Mouse (Mus musculus) ES-E14 (cell line): ENCODE data around the gene Bdp1. TPM values are rescaled to one million over a fixed set of nuclear protein-coding genes. Genes with fewer than 3 reads are reported as not detected.
A peak's percentile ranks its signal among the peaks of the same experiment; 100 is the strongest.

ENCODE experiments used
- DNase-seq: peaks from one replicate; pipeline ENCODE4 v3.0.0-alpha.2; 2013; ENCODE audit warnings: low read depth, low spot score
- H3K27ac ChIP-seq: 2 replicates; pipeline ENCODE4 v1.5.1; 2012; ENCODE audit warnings: low read depth, mild to moderate bottlenecking, low read length, moderate library complexity, mixed read lengths; ENCODE audit not compliant: poor library complexity, insufficient read depth, severe bottlenecking
- H3K36me3 ChIP-seq: 2 replicates; pipeline ENCODE4 v1.6.1; 2012; ENCODE audit warnings: mild to moderate bottlenecking, low read length, moderate library complexity, mixed read lengths; ENCODE audit not compliant: control insufficient read depth, poor library complexity, insufficient read depth, severe bottlenecking
- H3K4me1 ChIP-seq, 2 experiments: fragments of 150-350 bp in 1 of 2; sonication (generic) in 1 of 2; 2 replicates each; pipeline ENCODE4 v1.6.1; 2012; ENCODE audit warnings: low read length in 2 of 2, mild to moderate bottlenecking in 1 of 2, mixed read lengths in 1 of 2; ENCODE audit not compliant: control insufficient read depth in 2 of 2, insufficient read depth in 2 of 2, poor library complexity in 1 of 2
- H3K4me3 ChIP-seq, 2 experiments: fragments of 150-350 bp in 1 of 2; sonication (generic) in 1 of 2; 2 replicates each; pipeline ENCODE4 v1.5.1; 2012; ENCODE audit warnings: low read length in 2 of 2, low read depth in 1 of 2, mild to moderate bottlenecking in 1 of 2, mixed read lengths in 1 of 2; ENCODE audit not compliant: insufficient read depth in 1 of 2, poor library complexity in 1 of 2, severe bottlenecking in 1 of 2
- H3K9ac ChIP-seq: 2 replicates; pipeline ENCODE4 v1.6.1; 2012; ENCODE audit warnings: low read depth, mild to moderate bottlenecking, low read length, mixed read lengths; ENCODE audit not compliant: poor library complexity, insufficient read depth, severe bottlenecking
- H3K9me3 ChIP-seq: fragments of 150-350 bp; sonication (generic); 2 replicates; pipeline ENCODE4 v1.6.1; 2012; ENCODE audit warnings: low read depth, mild to moderate bottlenecking, low read length; ENCODE audit not compliant: control insufficient read depth, insufficient read depth
- CHD2 ChIP-seq: IDR thresholded peaks from 2 replicates; pipeline ENCODE4 v1.6.1; 2014; ENCODE audit warnings: mild to moderate bottlenecking, low read depth, low read length, inconsistent platforms
- HCFC1 ChIP-seq: IDR thresholded peaks from 2 replicates; pipeline ENCODE4 v1.6.1; 2012; ENCODE audit warnings: low read length, inconsistent platforms, borderline replicate concordance; ENCODE audit not compliant: insufficient read depth
- MAFK ChIP-seq: IDR thresholded peaks from 2 replicates; pipeline ENCODE4 v1.6.1; 2014; ENCODE audit warnings: mild to moderate bottlenecking, low read depth, low read length, inconsistent platforms; ENCODE audit not compliant: insufficient read depth
- ZC3H11A ChIP-seq: IDR thresholded peaks from 2 replicates; pipeline ENCODE4 v1.6.1; 2012; ENCODE audit warnings: low read depth, mild to moderate bottlenecking, inconsistent platforms, low read length, borderline replicate concordance
- ZNF384 ChIP-seq: IDR thresholded peaks from 2 replicates; pipeline ENCODE4 v1.6.1; 2012; ENCODE audit warnings: low read depth, low read length, inconsistent platforms
- in situ Hi-C, 2 experiments: fragments of 600-800 bp; cut with MboI; formaldehyde crosslinking; loops; one replicate each; pipeline ENCODE4 v1.15.1; 2025; ENCODE audit warnings: low sequenced_read_pairs in 2 of 2, inconsistent platforms in 1 of 2; ENCODE audit not compliant: unreplicated experiment in 2 of 2
- total RNA-seq: library from RNA; depleted of rRNA; stranded (reverse); fragments of 300-350 nt; gene quantifications from 2 replicates; pipeline ENCODE4 v1.2.3, GENCODE M21; 2012

Bdp1 gene
- total RNA-seq, 1 experiment: 32.9 TPM

DNA sequence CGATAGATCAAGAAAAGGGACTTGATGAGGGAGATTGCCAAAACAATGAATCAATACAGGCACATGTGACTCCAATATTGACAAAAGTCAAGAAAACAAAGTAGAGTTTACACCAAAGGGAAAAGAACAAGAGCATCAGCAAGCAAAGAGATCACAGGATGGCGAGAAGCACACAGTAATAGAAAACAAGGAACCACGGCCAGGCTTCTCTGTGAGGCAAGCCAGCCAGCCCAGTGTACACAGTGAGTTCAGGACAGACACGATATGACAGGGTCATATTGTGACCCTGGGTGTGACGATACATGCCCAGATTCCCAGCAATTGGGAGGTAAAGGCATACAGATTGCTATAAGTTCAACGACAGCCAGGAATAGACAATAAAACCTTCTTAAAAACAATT, 77.9 kb downstream of the Bdp1 start:
- no peak for TF ChIP-seq HCFC1
- no peak for TF ChIP-seq MAFK
- no peak for TF ChIP-seq ZC3H11A
- no peak for TF ChIP-seq ZNF384
- TF ChIP-seq CHD2: no peak
- peaks cover 17% of the 10 kb centered on the region for H3K36me3 ChIP-seq

GRCm38 (mm10) chr13:100016891-100017290, 87.0 kb downstream of the Bdp1 start:
- in situ Hi-C loops: no loop called here
- no peak overlapping the region for H3K27ac ChIP-seq
- peaks cover 0 to 2% of the 10 kb centered on the region in 2 experiments; a peak in 1 of 4 replicates for H3K4me1 ChIP-seq
- H3K9me3 ChIP-seq: no peaks in the 10 kb centered on the region
- H3K9ac ChIP-seq: no peak overlapping the region
- no peak overlapping the region for H3K4me3 ChIP-seq
- H3K36me3 ChIP-seq: no peaks in the 10 kb centered on the region
- TF ChIP-seq HCFC1 (no peak), CHD2 (no peak)
- DNase-seq: no peak

More for the DNA sequence above, 77.9 kb downstream of the Bdp1 start:
- H3K9ac ChIP-seq: no peak overlapping the region
- H3K4me3 ChIP-seq: no peak overlapping the region
- in situ Hi-C loops: no loop called here
- no peak overlapping the region for H3K27ac ChIP-seq
- no peak for DNase-seq
- H3K4me1 ChIP-seq: no peaks in the 10 kb centered on the region
- H3K9me3 ChIP-seq: no peaks in the 10 kb centered on the region

- Histone ChIP-seq H3K27ac (no peak overlapping the region), H3K9me3 (no peaks in the 10 kb centered on the region), H3K4me1 (peaks cover 0 to 2% of the 10 kb centered on the region in 2 experiments; a peak in 1 of 4 replicates), H3K36me3 (no peaks in the 10 kb centered on the region), H3K4me3 (peak overlapping the region; percentile 38 to 83; a peak in 3 of 4 replicates), H3K9ac (peak overlapping the region; percentile 45)
- no peak for DNase-seq
- TF ChIP-seq CHD2 (no peak), ZC3H11A (no peak), ZNF384 (no peak), HCFC1 (no peak), MAFK (no peak)
- in situ Hi-C loops: no loop called here
Observed at GRCm38 (mm10) chr13:100015937-100016336, 87.9 kb downstream of the Bdp1 start.

DNA sequence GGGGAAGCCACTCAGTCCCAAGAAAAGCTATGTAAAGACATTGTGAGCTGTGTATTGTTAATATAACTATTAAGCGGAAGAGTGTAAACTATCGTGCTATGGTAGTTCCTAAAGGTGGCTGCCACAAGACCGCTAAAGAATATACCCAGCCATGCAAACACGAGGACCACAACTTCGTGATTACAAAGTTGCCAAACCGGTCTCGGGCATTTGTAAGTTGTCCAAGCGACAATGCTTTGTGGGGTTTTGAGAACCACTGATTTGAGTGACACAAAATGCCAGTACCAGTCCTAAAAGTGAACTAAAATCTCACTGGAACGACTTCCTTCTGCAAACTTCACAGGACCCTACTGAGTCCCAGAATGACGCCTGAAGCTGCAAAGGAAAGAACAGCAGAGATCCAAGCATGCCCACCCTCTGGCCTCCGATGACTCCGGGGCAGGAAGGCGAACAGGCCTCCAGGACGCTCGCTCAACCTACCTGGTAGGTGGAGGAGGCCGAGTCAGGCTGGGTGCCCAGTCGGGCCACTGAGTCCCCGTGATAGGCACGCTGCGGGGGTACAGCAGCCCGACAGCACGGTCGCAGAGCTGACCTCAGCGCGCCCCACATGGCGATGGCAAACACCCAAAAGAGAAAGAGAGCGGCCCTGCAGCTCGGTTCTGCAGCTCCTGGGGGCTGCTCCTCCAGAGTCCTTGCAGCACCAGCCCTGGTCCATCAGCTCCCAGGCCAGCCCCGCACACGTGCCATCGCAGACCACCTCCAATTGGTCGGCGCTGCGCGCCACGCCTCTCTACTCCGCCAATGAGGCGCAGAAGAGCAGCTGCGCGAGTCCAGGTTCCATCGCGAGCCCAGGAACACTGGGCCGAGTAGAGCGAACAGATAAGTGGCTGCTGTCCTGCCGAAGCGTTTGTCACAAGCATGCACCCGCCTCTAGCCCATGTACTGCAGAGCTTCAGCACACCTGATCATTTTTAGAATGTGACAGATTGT, 88.7 kb downstream of the Bdp1 start, which contains the start of gene Mccc2:
Gene Mccc2, minus strand, starts transcription at position 734 of the 990 bp plus-strand sequence.
- peaks cover 0 to 2% of the 10 kb centered on the region in 2 experiments; a peak in 1 of 4 replicates for H3K4me1 ChIP-seq
- H3K9me3 ChIP-seq: no peaks in the 10 kb centered on the region
- no peak within 1 kb of the TSS for H3K27ac ChIP-seq
- no peaks in the 10 kb centered on the region for H3K36me3 ChIP-seq
- peak within 1 kb of the TSS; percentile 89 for H3K9ac ChIP-seq
- H3K4me3 ChIP-seq: peak within 1 kb of the TSS; percentile 81 to 83
- DNase-seq: peak; percentile 80
- TF ChIP-seq CHD2 (peak; percentile 89), HCFC1 (no peak; the same call in 1 of the 2 replicates)
- in situ Hi-C loops: no loop called here
